Mouse (Mus musculus): ENCODE results near the gene Kcnip4. TPM values are rescaled to one million over a fixed set of nuclear protein-coding genes. Genes with fewer than 3 reads are reported as not detected.

Gene Kcnip4
- polyA plus RNA-seq, 1 experiment from 2014 or later, result 2.6 TPM

DNA sequence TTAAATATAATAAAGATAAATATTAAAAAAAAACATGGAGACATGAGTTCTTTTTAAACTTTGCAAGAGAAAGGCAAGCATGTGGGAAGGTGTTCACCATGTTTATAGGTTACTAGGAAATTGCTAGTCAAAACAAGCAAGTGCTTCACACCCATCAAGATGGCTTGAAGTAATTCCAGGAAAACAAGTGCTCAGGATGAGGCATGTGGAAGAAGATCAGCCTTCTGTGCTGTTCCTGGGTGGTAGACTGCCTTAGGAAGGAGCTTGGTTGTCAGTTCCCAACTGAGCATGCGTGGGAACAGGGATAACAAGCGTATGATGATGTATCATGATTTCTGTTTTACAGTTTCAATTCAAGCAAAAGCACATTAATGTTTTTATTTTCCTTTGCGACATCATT, 891.1 kb downstream of the Kcnip4 start:
- no peaks in the 10 kb centered on the region for H3K9me3 ChIP-seq (replicated peaks; ENCODE audit: control insufficient read depth, low read length)
- ATAC-seq (ENCODE audit: insufficient read depth, low FRiP score), result no peak
- no peak overlapping the region for H3K4me3 ChIP-seq (replicated peaks; ENCODE audit: low read length)
- no peak overlapping the region for H3K27ac ChIP-seq (ENCODE audit: low read length)
- H3K9ac ChIP-seq (ENCODE audit: low read length), result no peak overlapping the region
- no peaks in the 10 kb centered on the region for H3K4me1 ChIP-seq (ENCODE audit: control insufficient read depth, insufficient read depth, low read length)
- no peaks in the 10 kb centered on the region for H3K27me3 ChIP-seq (ENCODE audit: control insufficient read depth, insufficient read depth, low read length)
- H3K36me3 ChIP-seq (ENCODE audit: control insufficient read depth, insufficient read depth, low read length), result no peaks in the 10 kb centered on the region
- no peak overlapping the region for H3K4me2 ChIP-seq (ENCODE audit: low read depth, low read length)
- 89% methylated on average over 3 of the region's 3 CpGs for WGBS

DNA sequence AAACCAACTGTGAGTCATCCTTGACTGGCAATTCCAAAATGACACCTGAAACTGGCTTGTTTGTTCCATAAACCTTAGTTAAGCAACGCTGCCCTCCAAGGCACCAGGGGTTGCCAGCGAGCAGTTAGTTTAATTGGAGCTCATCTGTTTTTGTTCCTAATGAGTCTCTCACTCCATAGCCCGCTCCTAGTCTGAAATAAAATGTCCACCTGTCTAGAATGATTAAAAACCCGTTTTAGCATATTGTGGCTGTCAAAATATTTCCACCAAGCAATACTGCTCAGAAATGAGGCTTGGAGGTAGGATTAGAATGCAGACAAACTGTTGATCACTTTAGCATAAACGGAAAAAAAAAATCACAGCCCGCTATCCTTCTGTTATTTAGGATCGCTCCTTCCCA, 901.3 kb downstream of the Kcnip4 start:
- no peak overlapping the region for H3K4me3 ChIP-seq (replicated peaks; ENCODE audit: low read length)
- no peaks in the 10 kb centered on the region for H3K4me1 ChIP-seq (ENCODE audit: control insufficient read depth, insufficient read depth, low read length)
- WGBS, result 75% methylated on average over 7 of the region's 7 CpGs
- H3K9me3 ChIP-seq (replicated peaks; ENCODE audit: control insufficient read depth, low read length), result no peaks in the 10 kb centered on the region
- ATAC-seq (ENCODE audit: insufficient read depth, low FRiP score), result no peak
- no peak overlapping the region for H3K9ac ChIP-seq (ENCODE audit: low read length)
- H3K4me2 ChIP-seq (ENCODE audit: low read depth, low read length), result no peak overlapping the region
- H3K27me3 ChIP-seq (ENCODE audit: control insufficient read depth, insufficient read depth, low read length), result no peaks in the 10 kb centered on the region
- H3K27ac ChIP-seq (ENCODE audit: low read length), result no peak overlapping the region
- no peaks in the 10 kb centered on the region for H3K36me3 ChIP-seq (ENCODE audit: control insufficient read depth, insufficient read depth, low read length)

DNA sequence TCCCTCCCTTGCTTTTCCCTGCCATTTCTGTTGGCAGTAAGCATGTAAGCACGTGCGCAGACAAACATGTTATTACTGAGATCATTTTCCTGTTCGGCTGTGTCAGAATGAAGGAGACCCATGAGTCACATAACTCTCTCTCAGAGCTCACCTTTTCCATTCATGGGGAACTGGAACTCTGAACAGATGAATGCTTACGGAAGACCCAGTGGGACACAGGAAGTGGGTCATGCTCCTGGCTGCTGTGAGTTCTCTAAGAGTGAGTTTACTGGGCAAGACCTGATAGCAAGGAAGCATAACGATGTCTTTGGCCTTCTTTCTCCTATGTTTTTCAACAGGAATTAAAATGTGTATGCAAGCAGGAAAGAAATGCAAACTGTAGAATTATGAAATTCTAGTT, 917.8 kb downstream of the Kcnip4 start:
- ATAC-seq (ENCODE audit: insufficient read depth, low FRiP score), result no peak
- no peak overlapping the region for H3K4me2 ChIP-seq (ENCODE audit: low read depth, low read length)

DNA sequence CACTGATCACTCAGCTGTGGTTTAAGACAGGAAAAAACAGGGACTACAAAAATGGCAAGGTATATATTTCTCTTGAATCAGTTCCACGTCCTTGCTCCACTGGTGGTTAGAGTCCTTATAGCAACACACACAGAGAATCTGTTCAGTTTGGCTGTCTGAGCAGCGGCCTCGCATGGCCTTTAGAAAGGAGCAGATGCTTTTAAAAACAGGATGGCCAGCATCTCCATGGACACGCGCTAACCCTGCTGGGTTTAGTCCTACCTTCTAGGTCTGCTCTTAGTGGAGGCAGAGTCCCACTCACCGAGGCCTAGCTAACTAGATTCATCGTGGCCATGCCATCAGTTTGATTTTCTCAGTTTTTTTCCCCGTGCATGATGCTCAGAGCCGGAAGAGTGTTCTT, 918.4 kb downstream of the Kcnip4 start:
- Histone ChIP-seq H3K27ac (ENCODE audit: low read length) (no peak overlapping the region), H3K9ac (ENCODE audit: low read length) (no peak overlapping the region), H3K9me3 (replicated peaks; ENCODE audit: control insufficient read depth, low read length) (no peaks in the 10 kb centered on the region), H3K4me2 (ENCODE audit: low read depth, low read length) (no peak overlapping the region), H3K4me3 (replicated peaks; ENCODE audit: low read length) (no peak overlapping the region), H3K36me3 (ENCODE audit: control insufficient read depth, insufficient read depth, low read length) (no peaks in the 10 kb centered on the region), H3K4me1 (ENCODE audit: control insufficient read depth, insufficient read depth, low read length) (no peaks in the 10 kb centered on the region), H3K27me3 (ENCODE audit: control insufficient read depth, insufficient read depth, low read length) (no peaks in the 10 kb centered on the region)
- 88% methylated on average over 9 of the region's 9 CpGs for WGBS
- no peak for ATAC-seq (ENCODE audit: insufficient read depth, low FRiP score)

More for the DNA sequence above, 917.8 kb downstream of the Kcnip4 start:
- no peaks in the 10 kb centered on the region for H3K36me3 ChIP-seq (ENCODE audit: control insufficient read depth, insufficient read depth, low read length)
- H3K9me3 ChIP-seq (replicated peaks; ENCODE audit: control insufficient read depth, low read length), result no peaks in the 10 kb centered on the region
- H3K27me3 ChIP-seq (ENCODE audit: control insufficient read depth, insufficient read depth, low read length), result no peaks in the 10 kb centered on the region
- H3K9ac ChIP-seq (ENCODE audit: low read length), result no peak overlapping the region
- WGBS, result 82% methylated on average over 5 of the region's 5 CpGs
- H3K4me1 ChIP-seq (ENCODE audit: control insufficient read depth, insufficient read depth, low read length), result no peaks in the 10 kb centered on the region
- H3K4me3 ChIP-seq (replicated peaks; ENCODE audit: low read length), result no peak overlapping the region
- no peak overlapping the region for H3K27ac ChIP-seq (ENCODE audit: low read length)

DNA sequence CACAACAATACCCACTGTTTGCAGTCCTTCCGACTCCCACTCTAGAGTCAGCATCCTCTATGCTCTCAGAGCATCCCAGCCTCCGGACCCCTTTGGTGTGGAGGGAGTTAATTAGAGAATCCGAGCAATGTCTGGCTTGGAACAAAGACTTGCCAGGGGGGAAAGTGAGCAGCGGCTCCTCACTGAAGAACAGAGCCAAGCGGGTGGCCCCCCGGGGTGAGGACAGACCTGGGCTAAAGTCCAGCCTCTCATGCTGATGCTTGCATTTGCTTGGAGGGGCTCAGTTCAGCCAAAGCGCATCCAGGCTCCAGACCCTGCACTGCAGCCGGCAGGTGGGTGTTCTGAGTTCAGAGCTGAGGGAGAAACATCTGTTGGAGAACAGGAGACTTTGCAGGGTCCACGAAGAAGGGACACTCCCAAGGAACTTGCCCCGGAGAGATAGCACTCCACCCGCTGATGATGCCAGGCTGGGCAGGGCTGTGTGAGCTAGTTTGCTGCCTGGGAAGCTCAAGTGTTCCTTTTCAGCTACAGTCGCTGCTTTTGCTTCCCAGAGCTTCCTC, 925.1 kb downstream of the Kcnip4 start:
- H3K36me3 ChIP-seq (ENCODE audit: control insufficient read depth, insufficient read depth, low read length), result no peaks in the 10 kb centered on the region
- peak overlapping the region; percentile 14; the same call in 1 of the 2 replicates for H3K4me3 ChIP-seq (replicated peaks; ENCODE audit: low read length)
- peak overlapping the region; percentile 36 for H3K4me2 ChIP-seq (ENCODE audit: low read depth, low read length)
- peaks cover 8% of the 10 kb centered on the region for H3K27me3 ChIP-seq (ENCODE audit: control insufficient read depth, insufficient read depth, low read length)
- H3K27ac ChIP-seq (ENCODE audit: low read length), result no peak overlapping the region
- no peak for ATAC-seq (ENCODE audit: insufficient read depth, low FRiP score)
- no peak overlapping the region for H3K9ac ChIP-seq (ENCODE audit: low read length)
- no peaks in the 10 kb centered on the region for H3K9me3 ChIP-seq (replicated peaks; ENCODE audit: control insufficient read depth, low read length)
- no peaks in the 10 kb centered on the region for H3K4me1 ChIP-seq (ENCODE audit: control insufficient read depth, insufficient read depth, low read length)
- 2% methylated on average over 12 of the region's 12 CpGs for WGBS

DNA sequence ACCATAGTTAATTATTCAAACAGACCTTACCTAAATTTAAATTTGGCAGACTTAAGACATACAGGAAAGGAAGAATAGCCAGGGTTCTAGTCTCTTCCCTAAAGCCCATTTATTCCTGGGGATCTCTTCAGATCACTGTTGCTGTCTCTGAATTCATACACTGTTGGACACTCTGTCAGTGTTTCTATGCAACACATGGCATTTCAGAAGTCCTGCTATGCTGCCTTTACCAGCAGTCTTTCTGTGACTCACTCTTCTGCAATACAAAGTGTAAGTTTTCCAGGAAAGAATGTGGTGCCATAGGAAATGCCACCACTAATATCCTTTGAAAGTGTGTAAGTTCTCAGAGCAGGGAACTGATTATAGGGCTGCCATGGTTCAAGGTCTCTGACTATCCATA, 936.7 kb downstream of the Kcnip4 start:
- H3K36me3 ChIP-seq (ENCODE audit: control insufficient read depth, insufficient read depth, low read length), result no peaks in the 10 kb centered on the region
- no peak for ATAC-seq (ENCODE audit: insufficient read depth, low FRiP score)
- no peaks in the 10 kb centered on the region for H3K9me3 ChIP-seq (replicated peaks; ENCODE audit: control insufficient read depth, low read length)
- H3K4me1 ChIP-seq (ENCODE audit: control insufficient read depth, insufficient read depth, low read length), result no peaks in the 10 kb centered on the region
- no peak overlapping the region for H3K4me3 ChIP-seq (replicated peaks; ENCODE audit: low read length)
- H3K27me3 ChIP-seq (ENCODE audit: control insufficient read depth, insufficient read depth, low read length), result no peaks in the 10 kb centered on the region
- no peak overlapping the region for H3K27ac ChIP-seq (ENCODE audit: low read length)
- H3K9ac ChIP-seq (ENCODE audit: low read length), result no peak overlapping the region
- H3K4me2 ChIP-seq (ENCODE audit: low read depth, low read length), result no peak overlapping the region

DNA sequence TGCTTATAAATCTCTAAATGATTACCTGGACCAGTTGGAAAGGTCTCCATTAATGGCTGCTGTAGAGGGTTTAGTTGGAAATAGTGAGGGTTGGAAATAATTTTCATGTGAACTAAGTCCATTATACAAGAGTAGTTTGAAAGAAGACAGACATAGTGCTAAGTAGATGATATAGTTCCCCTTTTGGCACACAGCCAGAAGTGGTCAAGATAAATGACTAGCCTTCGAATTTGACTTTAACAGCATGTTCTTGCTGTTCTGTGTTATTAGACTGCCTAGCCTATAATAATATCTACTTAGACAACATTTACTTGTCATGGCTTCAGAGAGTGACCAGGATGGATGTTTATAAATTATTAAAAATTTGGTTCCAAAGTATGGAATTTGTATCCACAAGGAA, 941.3 kb downstream of the Kcnip4 start:
- Histone ChIP-seq H3K4me3 (replicated peaks; ENCODE audit: low read length) (no peak overlapping the region), H3K9me3 (replicated peaks; ENCODE audit: control insufficient read depth, low read length) (no peaks in the 10 kb centered on the region), H3K36me3 (ENCODE audit: control insufficient read depth, insufficient read depth, low read length) (no peaks in the 10 kb centered on the region), H3K4me1 (ENCODE audit: control insufficient read depth, insufficient read depth, low read length) (no peaks in the 10 kb centered on the region), H3K4me2 (ENCODE audit: low read depth, low read length) (no peak overlapping the region), H3K27me3 (ENCODE audit: control insufficient read depth, insufficient read depth, low read length) (no peaks in the 10 kb centered on the region), H3K27ac (ENCODE audit: low read length) (no peak overlapping the region), H3K9ac (ENCODE audit: low read length) (no peak overlapping the region)
- 20% methylated on average over 1 of the region's 1 CpGs for WGBS
- ATAC-seq (ENCODE audit: insufficient read depth, low FRiP score), result peak; percentile 58

DNA sequence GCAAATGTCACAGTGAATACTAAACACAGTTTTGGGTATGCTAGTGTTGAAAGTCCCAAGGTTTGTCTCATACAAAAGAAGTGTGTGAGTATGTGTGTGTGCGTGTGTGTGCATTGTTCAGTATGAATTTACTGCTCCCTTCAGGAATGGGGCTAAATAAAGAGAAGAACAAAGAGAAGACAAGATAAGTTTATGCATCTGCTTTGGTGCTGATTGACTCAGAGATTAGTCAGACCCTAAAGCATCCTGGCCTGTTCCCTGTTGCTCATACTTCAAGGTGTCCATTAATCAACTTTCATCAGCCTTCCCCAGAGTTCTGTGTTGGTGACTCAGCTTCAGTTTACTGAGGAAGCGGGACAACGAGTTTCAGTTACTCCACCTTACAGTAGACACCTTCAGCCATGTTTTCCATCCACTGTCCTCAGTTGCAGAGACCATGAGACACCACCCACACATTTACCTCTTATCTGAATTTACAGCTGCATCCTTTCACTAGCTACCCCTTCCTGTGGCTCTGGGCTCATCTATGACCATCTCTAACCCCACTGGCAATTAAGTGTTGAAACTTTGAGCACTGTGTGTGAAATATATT, 960.6 kb downstream of the Kcnip4 start:
- Histone ChIP-seq H3K36me3 (ENCODE audit: control insufficient read depth, insufficient read depth, low read length) (no peaks in the 10 kb centered on the region), H3K9me3 (replicated peaks; ENCODE audit: control insufficient read depth, low read length) (no peaks in the 10 kb centered on the region), H3K4me2 (ENCODE audit: low read depth, low read length) (no peak overlapping the region), H3K4me3 (replicated peaks; ENCODE audit: low read length) (no peak overlapping the region), H3K27me3 (ENCODE audit: control insufficient read depth, insufficient read depth, low read length) (no peaks in the 10 kb centered on the region), H3K9ac (ENCODE audit: low read length) (no peak overlapping the region), H3K4me1 (ENCODE audit: control insufficient read depth, insufficient read depth, low read length) (no peaks in the 10 kb centered on the region), H3K27ac (ENCODE audit: low read length) (no peak overlapping the region)
- WGBS, result 68% methylated on average over 3 of the region's 3 CpGs
- no peak for ATAC-seq (ENCODE audit: insufficient read depth, low FRiP score)

DNA sequence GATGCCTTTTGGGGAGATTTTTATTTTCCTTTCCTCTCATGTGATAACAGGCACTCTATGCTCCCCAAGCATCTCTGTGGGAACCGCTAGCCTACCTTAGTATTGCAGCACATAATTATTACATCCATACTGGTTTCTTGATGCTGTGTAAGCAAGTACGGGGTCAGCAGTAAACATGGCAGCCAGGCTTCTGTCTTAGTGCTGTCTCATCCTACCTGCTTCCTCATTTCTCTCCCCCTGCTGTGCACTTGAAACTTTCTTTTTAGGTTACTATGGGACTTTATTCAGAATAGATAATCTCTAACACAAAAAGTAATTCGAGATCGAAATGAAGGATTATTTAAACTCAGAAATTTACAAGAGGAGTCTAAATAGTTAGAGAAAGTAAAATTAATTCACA, 973.0 kb downstream of the Kcnip4 start:
- Histone ChIP-seq H3K4me3 (replicated peaks; ENCODE audit: low read length) (no peak overlapping the region), H3K9ac (ENCODE audit: low read length) (no peak overlapping the region), H3K4me2 (ENCODE audit: low read depth, low read length) (no peak overlapping the region), H3K9me3 (replicated peaks; ENCODE audit: control insufficient read depth, low read length) (no peaks in the 10 kb centered on the region), H3K36me3 (ENCODE audit: control insufficient read depth, insufficient read depth, low read length) (no peaks in the 10 kb centered on the region), H3K27me3 (ENCODE audit: control insufficient read depth, insufficient read depth, low read length) (no peaks in the 10 kb centered on the region), H3K4me1 (ENCODE audit: control insufficient read depth, insufficient read depth, low read length) (no peaks in the 10 kb centered on the region), H3K27ac (ENCODE audit: low read length) (no peak overlapping the region)
- no peak for ATAC-seq (ENCODE audit: insufficient read depth, low FRiP score)
- WGBS, result 74% methylated on average over 4 of the region's 4 CpGs

All from stomach, embryonic 16.5 days (tissue).